Mouse (Mus musculus) heart, embryonic 13.5 days (tissue): ENCODE data around the gene Sap30bp. TPM values are rescaled to one million over a fixed set of nuclear protein-coding genes. Genes with fewer than 3 reads are reported as not detected.

Source experiments
- ATAC-seq: fragments of 200-750 bp; cut with Nextera tagmentation; 2 replicates; pipeline ENCODE4 v1.8.0; 2017; ENCODE audit warnings: moderate TSS enrichment; ENCODE audit not compliant: insufficient number of reproducible peaks, low FRiP score, low TSS enrichment; ENCODE audit errors: extremely low read depth
- H3K27ac ChIP-seq: fragments of 300-500 bp; sonication (generic); replicated peaks from 2 replicates; pipeline ENCODE4 v1.5.1; 2015; ENCODE audit warnings: moderate library complexity, mild to moderate bottlenecking, inconsistent platforms
- H3K27me3 ChIP-seq: fragments of 300-500 bp; sonication (generic); replicated peaks from 2 replicates; pipeline ENCODE4 v1.6.1; 2015; ENCODE audit warnings: mild to moderate bottlenecking, inconsistent platforms
- H3K36me3 ChIP-seq: fragments of 300-500 bp; sonication (generic); 2 replicates; pipeline ENCODE4 v1.6.1; 2015; ENCODE audit warnings: mild to moderate bottlenecking, inconsistent platforms
- H3K4me1 ChIP-seq: fragments of 300-500 bp; sonication (generic); 2 replicates; pipeline ENCODE4 v1.6.1; 2015; ENCODE audit warnings: inconsistent platforms
- H3K4me2 ChIP-seq: fragments of 300-500 bp; sonication (generic); 2 replicates; pipeline ENCODE4 v1.6.1; 2015; ENCODE audit warnings: inconsistent platforms, mild to moderate bottlenecking, moderate library complexity
- H3K4me3 ChIP-seq: fragments of 300-500 bp; sonication (generic); 2 replicates; pipeline ENCODE4 v1.5.1; 2015; ENCODE audit warnings: moderate library complexity, mild to moderate bottlenecking, inconsistent platforms
- H3K9ac ChIP-seq: fragments of 300-500 bp; sonication (generic); 2 replicates; pipeline ENCODE4 v1.6.1; 2015; ENCODE audit warnings: inconsistent platforms, mild to moderate bottlenecking, moderate library complexity
- H3K9me3 ChIP-seq: fragments of 300-500 bp; sonication (generic); 2 replicates; pipeline ENCODE4 v1.6.1; 2016; ENCODE audit warnings: inconsistent platforms
- WGBS: fragments of 180-500 bp; shearing (Covaris S2); methylation state at CpG from one replicate; pipeline ENCODE4 v1.1.7; 2015; ENCODE audit warnings: mixed read lengths; 5-methylcytosine and 5-hydroxymethylcytosine counted together
- polyA plus RNA-seq: library from polyadenylated mRNA; unstranded; fragments of >200 nt; fragmentation: Nextera tagmentation; extraction: Ambion mirVana; gene quantifications from 2 replicates; pipeline ENCODE4 v1.2.1, GENCODE M21; 2015

Sap30bp gene
- polyA plus RNA-seq, 1 experiment from 2014 or later: 23.3 TPM

GRCm38 (mm10) chr11:115959018-115959417 lies 25.9 kb downstream of the Sap30bp start:
- Histone ChIP-seq H3K9me3 (no peaks in the 10 kb centered on the region), H3K4me1 (peaks cover 6% of the 10 kb centered on the region; the same call in 1 of the 2 replicates), H3K9ac (no peak overlapping the region), H3K4me3 (no peak overlapping the region), H3K4me2 (no peak overlapping the region), H3K36me3 (peaks cover 83% of the 10 kb centered on the region), H3K27me3 (no peaks in the 10 kb centered on the region), H3K27ac (no peak overlapping the region)
- WGBS: 94% methylated on average over 9 of the region's 9 CpGs
- ATAC-seq: no peak

GRCm38 (mm10) chr11:115962651-115963412 lies 29.8 kb downstream of the Sap30bp start:
- Histone ChIP-seq H3K4me1 (peaks cover 14% of the 10 kb centered on the region), H3K27ac (no peak overlapping the region), H3K9me3 (no peaks in the 10 kb centered on the region), H3K36me3 (peaks cover 88% of the 10 kb centered on the region), H3K27me3 (no peaks in the 10 kb centered on the region), H3K4me2 (no peak overlapping the region), H3K9ac (no peak overlapping the region), H3K4me3 (no peak overlapping the region)
- 88% methylated on average over 9 of the region's 9 CpGs for WGBS
- ATAC-seq: no peak

GRCm38 (mm10) chr11:115964977-115965604 lies 32.0 kb downstream of the Sap30bp start:
- H3K27ac ChIP-seq: peak overlapping the region; percentile 53
- no peak overlapping the region for H3K9ac ChIP-seq
- WGBS: 68% methylated on average over 10 of the region's 10 CpGs
- peaks cover 28% of the 10 kb centered on the region for H3K4me1 ChIP-seq
- ATAC-seq: peak; percentile 52; the same call in 1 of the 2 replicates
- peaks cover 72% of the 10 kb centered on the region for H3K36me3 ChIP-seq
- no peak overlapping the region for H3K4me2 ChIP-seq
- no peaks in the 10 kb centered on the region for H3K9me3 ChIP-seq
- H3K4me3 ChIP-seq: no peak overlapping the region
- H3K27me3 ChIP-seq: no peaks in the 10 kb centered on the region

GRCm38 (mm10) chr11:115968731-115969405 lies 35.8 kb downstream of the Sap30bp start:
- Histone ChIP-seq H3K4me3 (no peak overlapping the region), H3K4me2 (no peak overlapping the region), H3K9ac (no peak overlapping the region), H3K9me3 (no peaks in the 10 kb centered on the region), H3K4me1 (peaks cover 28% of the 10 kb centered on the region), H3K27ac (peak overlapping the region; percentile 32; the same call in 1 of the 2 replicates), H3K36me3 (peaks cover 34% of the 10 kb centered on the region), H3K27me3 (peaks cover 10% of the 10 kb centered on the region)
- WGBS: 53% methylated on average over 5 of the region's 5 CpGs
- no peak for ATAC-seq

GRCm38 (mm10) chr11:115970006-115970673 lies 37.1 kb downstream of the Sap30bp start:
- Histone ChIP-seq H3K36me3 (peaks cover 22% of the 10 kb centered on the region), H3K4me2 (no peak overlapping the region), H3K9me3 (no peaks in the 10 kb centered on the region), H3K27me3 (peaks cover 22% of the 10 kb centered on the region), H3K27ac (no peak overlapping the region; the same call in 1 of the 2 replicates), H3K4me1 (peaks cover 30% of the 10 kb centered on the region), H3K4me3 (no peak overlapping the region), H3K9ac (no peak overlapping the region)
- 63% methylated on average over 15 of the region's 15 CpGs for WGBS
- no peak for ATAC-seq

- H3K9me3 ChIP-seq: no peaks in the 10 kb centered on the region
- no peak overlapping the region for H3K4me3 ChIP-seq
- H3K36me3 ChIP-seq: peaks cover 13% of the 10 kb centered on the region
- no peak for ATAC-seq
- H3K27me3 ChIP-seq: peaks cover 31% of the 10 kb centered on the region
- peaks cover 28% of the 10 kb centered on the region for H3K4me1 ChIP-seq
- no peak overlapping the region for H3K9ac ChIP-seq
- no peak overlapping the region for H3K27ac ChIP-seq
- 60% methylated on average over 6 of the region's 6 CpGs for WGBS
- H3K4me2 ChIP-seq: no peak overlapping the region
These were observed 37.9 kb downstream of the Sap30bp start for GRCm38 (mm10) chr11:115971016-115971415.

- 8% methylated on average over 57 of the region's 58 CpGs for WGBS
- peaks cover 19% of the 10 kb centered on the region for H3K4me1 ChIP-seq
- peaks cover 65% of the 10 kb centered on the region for H3K27me3 ChIP-seq
- peak within 1 kb of the TSS; percentile 59 for H3K4me3 ChIP-seq
- H3K9me3 ChIP-seq: no peaks in the 10 kb centered on the region
- peak within 1 kb of the TSS; percentile 87 for H3K4me2 ChIP-seq
- no peaks in the 10 kb centered on the region for H3K36me3 ChIP-seq
- peak within 1 kb of the TSS; percentile 75 for H3K9ac ChIP-seq
- ATAC-seq: no peak
- no peak within 1 kb of the TSS for H3K27ac ChIP-seq
These were observed 41.4 kb downstream of the Sap30bp start, which contains the start of gene Itgb4 for GRCm38 (mm10) chr11:115974309-115975082. Itgb4 (plus strand) TSS chr11:115974709.

- Histone ChIP-seq H3K4me3 (peak overlapping the region; percentile 59), H3K9me3 (no peaks in the 10 kb centered on the region), H3K4me2 (peak overlapping the region; percentile 87), H3K27ac (no peak overlapping the region), H3K4me1 (peaks cover 14% of the 10 kb centered on the region), H3K9ac (peak overlapping the region; percentile 75), H3K36me3 (no peaks in the 10 kb centered on the region), H3K27me3 (peaks cover 71% of the 10 kb centered on the region)
- ATAC-seq: no peak
- WGBS: 4% methylated on average over 18 of the region's 18 CpGs
These were observed 42.0 kb downstream of the Sap30bp start for GRCm38 (mm10) chr11:115975083-115975420.

- no peak overlapping the region for H3K9ac ChIP-seq
- peak overlapping the region; percentile 59 for H3K4me3 ChIP-seq
- WGBS: 37% methylated on average over 12 of the region's 12 CpGs
- no peak for ATAC-seq
- peak overlapping the region; percentile 87; the same call in 1 of the 2 replicates for H3K4me2 ChIP-seq
- H3K27me3 ChIP-seq: peaks cover 73% of the 10 kb centered on the region
- H3K4me1 ChIP-seq: peaks cover 13% of the 10 kb centered on the region
- H3K36me3 ChIP-seq: no peaks in the 10 kb centered on the region
- no peaks in the 10 kb centered on the region for H3K9me3 ChIP-seq
- H3K27ac ChIP-seq: no peak overlapping the region
These were observed 42.5 kb downstream of the Sap30bp start for GRCm38 (mm10) chr11:115975544-115975943.

- Histone ChIP-seq H3K9ac (no peak overlapping the region), H3K4me2 (no peak overlapping the region), H3K27me3 (peaks cover 49% of the 10 kb centered on the region), H3K4me3 (no peak overlapping the region), H3K9me3 (no peaks in the 10 kb centered on the region), H3K4me1 (no peaks in the 10 kb centered on the region), H3K27ac (no peak overlapping the region), H3K36me3 (no peaks in the 10 kb centered on the region)
- no peak for ATAC-seq
- 83% methylated on average over 15 of the region's 15 CpGs for WGBS
These were observed 49.4 kb downstream of the Sap30bp start for GRCm38 (mm10) chr11:115982472-115982871.
